Mouse (Mus musculus) lung, embryonic 15.5 days (tissue): ENCODE measurements around the gene Gm45233. TPM values are rescaled to one million over a fixed set of nuclear protein-coding genes. Genes with fewer than 3 reads are reported as not detected.
A peak's percentile ranks its signal among the peaks of the same experiment; 100 is the strongest.
"Not testable (repeated sequence)": the region's sequence is repeated elsewhere in the genome, so short reads cannot be mapped to it uniquely, and the experiment has no call there.

Experiments
- ATAC-seq: fragments of 200-750 bp; cut with Nextera tagmentation; 2 replicates; pipeline ENCODE4 v1.8.0; 2017; ENCODE audit warnings: moderate number of reproducible peaks, borderline replicate concordance; ENCODE audit not compliant: low FRiP score, low TSS enrichment; ENCODE audit errors: extremely low read depth
- H3K27ac ChIP-seq: fragments of 300-500 bp; sonication (generic); 2 replicates; pipeline ENCODE4 v1.5.1; 2015; ENCODE audit warnings: moderate library complexity, mild to moderate bottlenecking, inconsistent platforms
- H3K27me3 ChIP-seq: fragments of 300-500 bp; sonication (generic); 2 replicates; pipeline ENCODE4 v1.6.1; 2015; ENCODE audit warnings: inconsistent platforms
- H3K36me3 ChIP-seq: fragments of 300-500 bp; sonication (generic); 2 replicates; pipeline ENCODE4 v1.6.1; 2015; ENCODE audit warnings: inconsistent platforms
- H3K4me1 ChIP-seq: fragments of 300-500 bp; sonication (generic); 2 replicates; pipeline ENCODE4 v1.6.1; 2015; ENCODE audit warnings: inconsistent platforms
- H3K4me2 ChIP-seq: fragments of 300-500 bp; sonication (generic); 2 replicates; pipeline ENCODE4 v1.6.1; 2015; ENCODE audit warnings: inconsistent platforms, mild to moderate bottlenecking, moderate library complexity
- H3K4me3 ChIP-seq: fragments of 300-500 bp; sonication (generic); 2 replicates; pipeline ENCODE4 v1.5.1; 2015; ENCODE audit warnings: mild to moderate bottlenecking, inconsistent platforms
- H3K9ac ChIP-seq: fragments of 300-500 bp; sonication (generic); 2 replicates; pipeline ENCODE4 v1.6.1; 2015; ENCODE audit warnings: inconsistent platforms
- H3K9me3 ChIP-seq: fragments of 300-500 bp; sonication (generic); 2 replicates; pipeline ENCODE4 v1.6.1; 2016; ENCODE audit warnings: inconsistent platforms
- WGBS: fragments of 180-500 bp; shearing (Covaris S2); methylation state at CpG from one replicate; pipeline ENCODE4 v1.1.7; 2015; 5-methylcytosine and 5-hydroxymethylcytosine counted together
- polyA plus RNA-seq: library from polyadenylated mRNA; unstranded; fragments of >200 nt; fragmentation: Nextera tagmentation; extraction: Ambion mirVana; gene quantifications from 2 replicates; pipeline ENCODE4 v1.2.1, GENCODE M21; 2015

The Gm45233 gene
- polyA plus RNA-seq = 0.45 TPM in 1 of 2 replicates, not detected in the other

DNA sequence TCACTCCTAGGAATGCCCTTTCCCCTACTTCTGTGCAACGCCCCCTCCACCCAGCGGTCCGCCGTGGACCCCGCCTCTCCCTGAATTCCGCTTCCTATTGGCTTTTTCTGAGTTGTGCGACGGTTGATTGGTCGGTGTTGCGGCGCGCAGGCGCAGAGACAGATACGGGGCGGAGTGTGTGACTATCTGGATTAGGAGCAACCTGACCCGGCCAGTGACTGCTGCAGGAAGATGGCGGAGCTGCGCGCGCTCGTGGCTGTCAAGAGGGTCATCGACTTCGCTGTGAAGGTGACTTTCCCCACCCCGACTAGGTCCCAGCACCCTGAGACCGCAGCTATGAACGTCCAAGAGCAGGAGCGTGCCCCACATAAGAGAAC is at the start of gene Gm45233, which contains the start of gene Etfb:
Gene Gm45233 (plus strand): TSS at position 212 of the 377 bp plus-strand sequence.
Gene Etfb (plus strand): TSS at position 167 of the 377 bp plus-strand sequence.
- Histone ChIP-seq H3K4me2 (peak within 1 kb of the TSS; percentile 84), H3K9me3 (no peaks in the 10 kb centered on the region), H3K9ac (peak within 1 kb of the TSS; percentile 54), H3K4me1 (peaks cover 19% of the 10 kb centered on the region), H3K27me3 (no peaks in the 10 kb centered on the region), H3K27ac (peak within 1 kb of the TSS; percentile 98), H3K36me3 (no peaks in the 10 kb centered on the region), H3K4me3 (peak within 1 kb of the TSS; percentile 54)
- WGBS = 0% methylated on average over 27 of the region's 27 CpGs
- peak; percentile 97 for ATAC-seq

DNA sequence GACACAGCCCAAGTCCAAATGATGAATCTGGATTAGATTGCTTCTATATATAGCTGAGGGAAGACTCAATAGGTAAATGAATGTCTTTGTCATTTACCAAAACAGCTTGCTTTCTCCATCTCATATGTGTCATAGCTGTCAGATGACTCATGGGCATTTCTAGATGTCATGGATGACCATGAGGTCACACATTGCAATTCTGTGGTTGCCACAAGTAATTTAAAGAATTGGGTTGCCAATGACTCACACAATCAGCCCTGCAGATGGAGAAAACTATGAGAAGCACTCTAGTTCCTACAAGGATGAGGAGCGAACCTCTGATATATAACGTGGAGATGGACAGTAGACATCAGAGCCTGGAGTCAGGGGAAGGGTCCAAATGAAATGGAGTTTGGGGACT is 44.4 kb upstream of the Gm45233 start:
- Histone ChIP-seq H3K4me1 (no peaks in the 10 kb centered on the region), H3K9me3 (no peaks in the 10 kb centered on the region), H3K9ac (no peak overlapping the region), H3K36me3 (no peaks in the 10 kb centered on the region), H3K27me3 (no peaks in the 10 kb centered on the region), H3K4me3 (no peak overlapping the region), H3K27ac (no peak overlapping the region), H3K4me2 (no peak overlapping the region)
- 71% methylated on average over 2 of the region's 2 CpGs for WGBS
- no peak for ATAC-seq

GRCm38 (mm10) chr7:43402718-43403117 is 41.2 kb upstream of the Gm45233 start:
- no peaks in the 10 kb centered on the region for H3K27me3 ChIP-seq
- no peaks in the 10 kb centered on the region for H3K36me3 ChIP-seq
- no peaks in the 10 kb centered on the region for H3K4me1 ChIP-seq
- no peak overlapping the region for H3K4me2 ChIP-seq
- no peak for ATAC-seq
- H3K4me3 ChIP-seq = no peak overlapping the region
- WGBS = 19% methylated on average over 2 of the region's 2 CpGs
- H3K9ac ChIP-seq = no peak overlapping the region
- H3K9me3 ChIP-seq = no peaks in the 10 kb centered on the region
- H3K27ac ChIP-seq = no peak overlapping the region

GRCm38 (mm10) chr7:43407573-43407972 is 36.4 kb upstream of the Gm45233 start:
- Histone ChIP-seq H3K27ac (no peak overlapping the region), H3K4me1 (no peaks in the 10 kb centered on the region), H3K4me3 (no peak overlapping the region), H3K9me3 (no peaks in the 10 kb centered on the region), H3K27me3 (no peaks in the 10 kb centered on the region), H3K4me2 (no peak overlapping the region), H3K36me3 (no peaks in the 10 kb centered on the region), H3K9ac (no peak overlapping the region)
- WGBS = 75% methylated on average over 3 of the region's 3 CpGs
- ATAC-seq = no peak

- whole genome bisulfite sequencing = 69% methylated on average over 4 of the region's 4 CpGs
- no peaks in the 10 kb centered on the region for H3K4me1 ChIP-seq
- ATAC-seq = no peak
These were observed 35.8 kb upstream of the Gm45233 start, which contains the start of gene Siglecg for GRCm38 (mm10) chr7:43408131-43408553. Siglecg (plus strand) TSS chr7:43408204.

GRCm38 (mm10) chr7:43409084-43409483 is 34.8 kb upstream of the Gm45233 start:
- no peaks in the 10 kb centered on the region for H3K36me3 ChIP-seq
- H3K4me3 ChIP-seq = no peak overlapping the region
- H3K27ac ChIP-seq = no peak overlapping the region
- no peak for ATAC-seq
- H3K9me3 ChIP-seq = no peaks in the 10 kb centered on the region
- WGBS = 65% methylated on average over 3 of the region's 3 CpGs
- no peak overlapping the region for H3K9ac ChIP-seq
- H3K4me1 ChIP-seq = no peaks in the 10 kb centered on the region
- H3K27me3 ChIP-seq = no peaks in the 10 kb centered on the region
- no peak overlapping the region for H3K4me2 ChIP-seq

More at GRCm38 (mm10) chr7:43408131-43408553, 35.8 kb upstream of the Gm45233 start, which contains the start of gene Siglecg:
- no peaks in the 10 kb centered on the region for H3K36me3 ChIP-seq
- H3K4me3 ChIP-seq = no peak within 1 kb of the TSS
- H3K27me3 ChIP-seq = no peaks in the 10 kb centered on the region
- H3K9ac ChIP-seq = no peak within 1 kb of the TSS
- H3K27ac ChIP-seq = no peak within 1 kb of the TSS
- no peaks in the 10 kb centered on the region for H3K9me3 ChIP-seq
- no peak within 1 kb of the TSS for H3K4me2 ChIP-seq

- not testable (repeated sequence) for H3K9ac ChIP-seq, H3K4me2 ChIP-seq, H3K4me1 ChIP-seq, ATAC-seq, H3K4me3 ChIP-seq, H3K36me3 ChIP-seq, H3K9me3 ChIP-seq, H3K27ac ChIP-seq, H3K27me3 ChIP-seq
- 25% methylated on average over 4 of the region's 4 CpGs for WGBS
These were observed 32.2 kb upstream of the Gm45233 start for GRCm38 (mm10) chr7:43411724-43412123.

DNA sequence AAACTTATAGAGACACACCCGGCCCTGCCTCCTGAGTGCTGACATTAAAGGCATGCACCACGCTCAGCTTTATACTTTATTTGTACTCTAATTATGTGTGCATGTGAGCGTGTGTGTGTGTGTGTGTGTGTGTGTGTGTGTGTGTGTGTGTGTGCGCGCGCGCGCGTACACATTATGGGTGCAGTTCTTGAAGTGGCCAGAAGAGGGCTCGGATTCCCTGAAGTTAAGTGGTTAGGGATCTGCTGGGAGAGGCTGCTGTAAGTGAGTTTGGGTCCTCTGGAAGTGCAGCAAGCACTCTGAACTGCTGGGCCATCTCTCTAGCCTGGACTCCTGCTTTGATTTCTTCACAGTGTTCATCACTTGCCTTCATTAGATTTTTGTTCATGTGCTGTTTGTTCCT is 26.6 kb upstream of the Gm45233 start:
- no peaks in the 10 kb centered on the region for H3K4me1 ChIP-seq
- H3K4me3 ChIP-seq = no peak overlapping the region
- ATAC-seq = no peak
- no peaks in the 10 kb centered on the region for H3K27me3 ChIP-seq
- H3K9ac ChIP-seq = no peak overlapping the region
- no peaks in the 10 kb centered on the region for H3K36me3 ChIP-seq
- no peak overlapping the region for H3K27ac ChIP-seq
- H3K4me2 ChIP-seq = no peak overlapping the region
- 84% methylated on average over 10 of the region's 10 CpGs for WGBS
- no peaks in the 10 kb centered on the region for H3K9me3 ChIP-seq

DNA sequence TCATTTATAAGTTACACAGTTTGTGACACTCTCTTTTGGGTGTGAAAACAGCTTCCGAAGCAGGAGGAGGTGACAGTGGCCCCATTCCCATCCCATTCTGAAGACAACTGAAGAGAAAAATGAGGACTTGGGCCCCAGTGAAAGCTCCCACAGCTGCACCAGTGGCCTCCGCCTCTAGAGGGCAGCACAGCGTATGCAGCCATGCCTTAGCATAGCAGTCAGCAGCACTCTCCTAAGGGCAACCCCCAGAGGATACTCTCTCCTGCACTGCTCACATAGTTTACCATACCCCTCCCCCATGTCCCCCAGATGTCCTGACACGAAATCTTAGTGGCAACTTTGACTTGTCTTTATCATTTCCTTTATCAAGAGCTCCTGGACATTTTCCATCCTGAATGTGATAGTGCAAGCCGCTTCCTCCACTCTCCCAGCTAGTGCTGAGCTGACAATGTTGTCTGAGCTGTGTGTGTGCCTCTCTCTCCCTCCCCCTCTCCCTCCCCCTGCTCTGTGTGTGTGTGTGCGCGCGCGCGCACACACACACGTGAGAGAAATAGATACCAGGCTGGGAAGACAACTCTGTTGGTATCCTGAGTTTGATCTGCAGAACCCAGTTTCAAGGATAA is 20.8 kb upstream of the Gm45233 start:
- no peak overlapping the region for H3K9ac ChIP-seq
- no peaks in the 10 kb centered on the region for H3K36me3 ChIP-seq
- H3K27me3 ChIP-seq = no peaks in the 10 kb centered on the region
- WGBS = 5% methylated on average over 11 of the region's 11 CpGs
- no peak overlapping the region for H3K4me3 ChIP-seq
- no peaks in the 10 kb centered on the region for H3K9me3 ChIP-seq
- no peak overlapping the region for H3K27ac ChIP-seq
- peak overlapping the region; percentile 20; the same call in 1 of the 2 replicates for H3K4me2 ChIP-seq
- no peaks in the 10 kb centered on the region for H3K4me1 ChIP-seq
- peak; percentile 86 for ATAC-seq

GRCm38 (mm10) chr7:43423991-43424625 is 19.8 kb upstream of the Gm45233 start:
- Histone ChIP-seq H3K27ac (no peak overlapping the region), H3K4me3 (no peak overlapping the region), H3K9me3 (no peaks in the 10 kb centered on the region), H3K4me1 (no peaks in the 10 kb centered on the region), H3K9ac (no peak overlapping the region), H3K27me3 (no peaks in the 10 kb centered on the region), H3K4me2 (no peak overlapping the region), H3K36me3 (no peaks in the 10 kb centered on the region)
- WGBS = 60% methylated on average over 3 of the region's 3 CpGs
- ATAC-seq = no peak

GRCm38 (mm10) chr7:43427406-43427805 is 16.5 kb upstream of the Gm45233 start, which contains the start of gene Lim2:
Lim2 (plus strand) TSS chr7:43427670.
- no peak within 1 kb of the TSS for H3K27ac ChIP-seq
- WGBS = 75% methylated on average over 8 of the region's 8 CpGs

GRCm38 (mm10) chr7:43429500-43429899 is 14.4 kb upstream of the Gm45233 start:
- H3K4me1 ChIP-seq = no peaks in the 10 kb centered on the region
- H3K36me3 ChIP-seq = no peaks in the 10 kb centered on the region
- 48% methylated on average over 4 of the region's 4 CpGs for WGBS
- H3K9ac ChIP-seq = no peak overlapping the region
- H3K4me2 ChIP-seq = no peak overlapping the region
- H3K9me3 ChIP-seq = no peaks in the 10 kb centered on the region
- H3K4me3 ChIP-seq = no peak overlapping the region
- no peak overlapping the region for H3K27ac ChIP-seq
- no peak for ATAC-seq
- H3K27me3 ChIP-seq = no peaks in the 10 kb centered on the region

More at GRCm38 (mm10) chr7:43427406-43427805, 16.5 kb upstream of the Gm45233 start, which contains the start of gene Lim2:
- no peaks in the 10 kb centered on the region for H3K36me3 ChIP-seq
- no peaks in the 10 kb centered on the region for H3K4me1 ChIP-seq
- H3K9ac ChIP-seq = no peak within 1 kb of the TSS
- no peaks in the 10 kb centered on the region for H3K9me3 ChIP-seq
- no peak within 1 kb of the TSS for H3K4me3 ChIP-seq
- H3K27me3 ChIP-seq = no peaks in the 10 kb centered on the region
- no peak within 1 kb of the TSS for H3K4me2 ChIP-seq
- no peak for ATAC-seq
